Mouse (Mus musculus) midbrain, embryonic 11.5 days (tissue): ENCODE data around the gene Aldh3a1. TPM values are rescaled to one million over a fixed set of nuclear protein-coding genes. Genes with fewer than 3 reads are reported as not detected.
"Not testable (repeated sequence)": the region's sequence is repeated elsewhere in the genome, so short reads cannot be mapped to it uniquely, and the experiment has no call there.

Experiments
- ATAC-seq: fragments of 200-750 bp; cut with Nextera tagmentation; 2 replicates; pipeline ENCODE4 v1.8.0; 2017; ENCODE audit warnings: moderate TSS enrichment, moderate library complexity; ENCODE audit not compliant: low FRiP score
- DNase-seq: peaks from one replicate; pipeline ENCODE4 v3.0.0; 2015; ENCODE audit warnings: low spot score; ENCODE audit errors: missing footprints
- H3K27ac ChIP-seq: fragments of 300-500 bp; sonication (generic); 2 replicates; pipeline ENCODE4 v1.5.1; 2014; ENCODE audit warnings: low read depth, low read length
- H3K27me3 ChIP-seq: fragments of 300-500 bp; sonication (generic); 2 replicates; pipeline ENCODE4 v1.6.1; 2014; ENCODE audit warnings: mild to moderate bottlenecking, low read length, moderate library complexity, mixed read lengths; ENCODE audit not compliant: control insufficient read depth, insufficient read depth
- H3K36me3 ChIP-seq: fragments of 300-500 bp; sonication (generic); 2 replicates; pipeline ENCODE4 v1.6.1; 2014; ENCODE audit warnings: mild to moderate bottlenecking, low read length, moderate library complexity, mixed read lengths; ENCODE audit not compliant: control insufficient read depth, insufficient read depth
- H3K4me1 ChIP-seq: fragments of 300-500 bp; sonication (generic); 2 replicates; pipeline ENCODE4 v1.6.1; 2014; ENCODE audit warnings: low read length; ENCODE audit not compliant: control insufficient read depth, insufficient read depth
- H3K4me2 ChIP-seq: fragments of 300-500 bp; sonication (generic); 2 replicates; pipeline ENCODE4 v1.6.1; 2014; ENCODE audit warnings: mild to moderate bottlenecking, moderate library complexity
- H3K4me3 ChIP-seq: fragments of 300-500 bp; sonication (generic); 2 replicates; pipeline ENCODE4 v1.5.1; 2014; ENCODE audit warnings: low read depth, low read length
- H3K9ac ChIP-seq: fragments of 300-500 bp; sonication (generic); 2 replicates; pipeline ENCODE4 v1.6.1; 2014; ENCODE audit warnings: low read length
- H3K9me3 ChIP-seq: fragments of 300-500 bp; sonication (generic); 2 replicates; pipeline ENCODE4 v1.6.1; 2016; ENCODE audit warnings: low read length; ENCODE audit not compliant: control insufficient read depth
- WGBS: fragments of 180-500 bp; shearing (Covaris S2); extraction: QIAGEN DNeasy Blood & Tissue Kit; methylation state at CpG from one replicate; pipeline ENCODE4 v1.1.7; 2014; 5-methylcytosine and 5-hydroxymethylcytosine counted together
- polyA plus RNA-seq: library from polyadenylated mRNA; unstranded; fragments of >200 nt; fragmentation: Nextera tagmentation; extraction: Ambion mirVana; gene quantifications from 2 replicates; pipeline ENCODE4 v1.2.1, GENCODE M21; 2014

The Aldh3a1 gene
- polyA plus RNA-seq, 1 experiment from 2014 or later = not detected

DNA sequence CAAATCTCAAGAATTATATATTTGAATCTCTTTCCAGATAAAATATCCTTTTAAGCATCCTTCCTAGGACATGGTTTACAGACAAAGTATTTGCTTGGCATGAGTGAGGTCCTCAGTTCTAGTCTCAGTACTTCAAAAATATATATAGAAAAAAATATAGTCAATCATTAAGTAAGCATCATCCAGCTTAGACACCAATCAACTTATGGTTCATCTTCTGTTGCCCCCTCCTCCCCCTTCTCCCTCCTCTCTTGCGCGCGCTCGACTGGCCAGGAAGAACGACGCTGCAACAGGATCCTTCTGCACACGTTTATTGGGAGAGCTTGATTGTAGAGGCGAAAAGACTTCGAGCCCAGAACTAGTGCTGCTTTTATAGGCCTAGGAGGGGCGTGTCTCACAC is 15.2 kb upstream of the Aldh3a1 start:
- DNase-seq, H3K4me2 ChIP-seq, H3K9me3 ChIP-seq, H3K27ac ChIP-seq, ATAC-seq, H3K9ac ChIP-seq, H3K36me3 ChIP-seq, H3K4me3 ChIP-seq, H3K4me1 ChIP-seq, H3K27me3 ChIP-seq: not testable (repeated sequence)
- 96% methylated on average over 7 of the region's 10 CpGs for WGBS

DNA sequence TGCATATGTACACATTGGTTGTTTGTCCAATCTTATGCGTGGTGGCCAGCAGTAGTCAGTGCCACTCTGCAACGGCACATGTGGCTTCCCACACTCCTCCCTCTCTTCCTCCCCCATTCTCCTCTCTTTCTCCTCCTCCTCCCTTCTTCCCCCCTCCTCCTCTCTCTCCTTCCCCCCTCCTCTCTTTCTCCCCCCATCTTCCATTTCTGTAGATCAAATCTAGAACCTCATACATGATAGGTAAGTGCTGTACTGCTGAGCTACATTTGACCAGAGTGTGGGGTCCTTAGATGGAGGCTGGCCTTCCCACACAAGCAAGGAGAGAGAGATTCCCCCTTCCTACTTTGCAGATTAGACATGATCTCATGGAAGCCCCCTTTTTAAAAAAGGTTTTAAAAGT is 14.6 kb upstream of the Aldh3a1 start:
- Histone ChIP-seq H3K9me3 (no peaks in the 10 kb centered on the region), H3K36me3 (no peaks in the 10 kb centered on the region), H3K27ac (no peak overlapping the region), H3K4me3 (no peak overlapping the region), H3K27me3 (no peaks in the 10 kb centered on the region), H3K9ac (no peak overlapping the region), H3K4me2 (no peak overlapping the region), H3K4me1 (no peaks in the 10 kb centered on the region)
- DNase-seq (no peak), ATAC-seq (no peak)
- WGBS = 91% methylated on average over 2 of the region's 2 CpGs

GRCm38 (mm10) chr11:61193392-61193791 is 13.9 kb upstream of the Aldh3a1 start:
- Histone ChIP-seq H3K36me3 (no peaks in the 10 kb centered on the region), H3K4me2 (no peak overlapping the region), H3K9ac (no peak overlapping the region), H3K27ac (no peak overlapping the region), H3K9me3 (no peaks in the 10 kb centered on the region), H3K4me1 (no peaks in the 10 kb centered on the region), H3K4me3 (no peak overlapping the region), H3K27me3 (no peaks in the 10 kb centered on the region)
- 9% methylated on average over 9 of the region's 9 CpGs for WGBS
- DNase-seq (peak; percentile 97), ATAC-seq (no peak)

- no peaks in the 10 kb centered on the region for H3K9me3 ChIP-seq
- 87% methylated on average over 14 of the region's 14 CpGs for WGBS
- no peaks in the 10 kb centered on the region for H3K36me3 ChIP-seq
- ATAC-seq (no peak), DNase-seq (no peak)
- no peaks in the 10 kb centered on the region for H3K27me3 ChIP-seq
- no peak overlapping the region for H3K4me3 ChIP-seq
- H3K4me2 ChIP-seq = no peak overlapping the region
- no peaks in the 10 kb centered on the region for H3K4me1 ChIP-seq
- no peak overlapping the region for H3K9ac ChIP-seq
- H3K27ac ChIP-seq = no peak overlapping the region
Measured at GRCm38 (mm10) chr11:61196616-61197353, 10.6 kb upstream of the Aldh3a1 start.

- Histone ChIP-seq H3K4me3 (no peak overlapping the region), H3K4me1 (no peaks in the 10 kb centered on the region), H3K4me2 (no peak overlapping the region), H3K9me3 (no peaks in the 10 kb centered on the region), H3K27me3 (no peaks in the 10 kb centered on the region), H3K27ac (no peak overlapping the region), H3K36me3 (no peaks in the 10 kb centered on the region), H3K9ac (no peak overlapping the region)
- ATAC-seq (no peak), DNase-seq (no peak)
Measured at GRCm38 (mm10) chr11:61197935-61198334, 9.4 kb upstream of the Aldh3a1 start.

DNA sequence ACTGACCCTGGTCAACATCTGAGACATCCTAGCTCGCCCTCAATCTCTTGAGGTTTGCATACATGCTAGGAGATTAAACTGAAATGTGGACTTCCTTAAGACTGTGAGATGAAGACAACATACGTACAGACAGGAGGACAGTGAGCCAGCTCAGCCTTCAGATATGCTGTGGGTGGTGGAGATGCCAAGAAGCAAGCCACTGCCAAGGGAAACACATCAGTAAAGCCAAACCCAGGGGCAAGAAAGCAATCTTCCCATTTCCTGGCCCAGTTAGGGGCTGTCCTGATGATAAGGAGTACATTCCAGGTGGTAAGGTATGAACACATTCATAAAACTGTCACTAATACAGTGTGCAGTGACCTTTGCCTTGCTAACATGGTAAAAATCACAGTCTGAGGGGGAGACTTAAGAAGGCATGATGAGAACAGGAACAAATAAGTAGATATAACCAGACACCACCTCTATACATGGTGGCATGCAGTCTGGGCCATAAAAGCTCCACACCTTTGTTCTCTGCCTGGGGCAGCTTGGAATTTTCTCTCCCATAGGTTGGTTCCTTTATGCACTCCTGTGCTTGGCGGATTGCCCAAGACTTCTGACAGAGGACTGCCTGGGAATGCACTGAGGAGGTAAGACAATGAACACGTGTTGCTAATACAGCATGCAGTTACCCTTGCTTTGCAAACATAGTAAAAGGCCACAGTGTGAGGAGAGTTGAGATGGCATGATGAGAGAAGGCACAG is 7.5 kb upstream of the Aldh3a1 start:
- 82% methylated on average over 4 of the region's 4 CpGs for WGBS
- H3K27me3 ChIP-seq = no peaks in the 10 kb centered on the region
- no peak for ATAC-seq

GRCm38 (mm10) chr11:61202186-61202585 is 5.2 kb upstream of the Aldh3a1 start:
- 78% methylated on average over 6 of the region's 6 CpGs for WGBS
- H3K4me3 ChIP-seq = no peak overlapping the region
- no peaks in the 10 kb centered on the region for H3K36me3 ChIP-seq
- H3K4me1 ChIP-seq = no peaks in the 10 kb centered on the region
- no peak overlapping the region for H3K9ac ChIP-seq
- no peak overlapping the region for H3K4me2 ChIP-seq
- DNase-seq (no peak), ATAC-seq (no peak)
- H3K9me3 ChIP-seq = no peaks in the 10 kb centered on the region
- no peak overlapping the region for H3K27ac ChIP-seq
- no peaks in the 10 kb centered on the region for H3K27me3 ChIP-seq

More for the DNA sequence above, 7.5 kb upstream of the Aldh3a1 start:
- Histone ChIP-seq H3K9ac (no peak overlapping the region), H3K27ac (no peak overlapping the region), H3K4me2 (no peak overlapping the region), H3K9me3 (no peaks in the 10 kb centered on the region), H3K4me3 (no peak overlapping the region), H3K4me1 (no peaks in the 10 kb centered on the region), H3K36me3 (no peaks in the 10 kb centered on the region)
- DNase-seq = no peak

DNA sequence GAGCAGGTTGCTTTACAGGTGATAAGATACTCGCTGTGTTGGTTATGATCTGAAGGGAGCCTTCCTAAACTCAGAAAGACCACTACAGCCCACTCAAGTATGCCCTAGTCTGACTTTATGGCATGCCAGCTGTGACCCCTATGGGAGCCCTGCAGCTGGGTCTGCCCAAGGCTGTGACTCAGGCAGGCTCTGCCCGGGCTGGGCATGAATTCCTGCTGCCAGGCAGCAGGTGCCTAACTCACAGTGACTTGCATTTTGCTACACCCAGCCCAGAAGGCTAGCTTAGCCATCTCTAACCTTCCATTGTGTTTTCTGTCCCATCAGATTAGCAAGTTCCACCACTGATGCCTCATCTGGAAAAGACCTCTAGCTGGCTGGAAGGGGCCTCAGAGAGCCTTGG is 4.5 kb upstream of the Aldh3a1 start:
- H3K36me3 ChIP-seq = no peaks in the 10 kb centered on the region
- no peak overlapping the region for H3K9ac ChIP-seq
- WGBS = 84% methylated on average over 2 of the region's 2 CpGs
- no peak overlapping the region for H3K4me3 ChIP-seq
- no peaks in the 10 kb centered on the region for H3K9me3 ChIP-seq
- H3K4me1 ChIP-seq = no peaks in the 10 kb centered on the region
- no peak overlapping the region for H3K4me2 ChIP-seq
- no peak for DNase-seq
- H3K27me3 ChIP-seq = no peaks in the 10 kb centered on the region
- no peak overlapping the region for H3K27ac ChIP-seq
- ATAC-seq = no peak

- ATAC-seq (no peak), DNase-seq (no peak)
- H3K4me2 ChIP-seq = no peak overlapping the region
- no peaks in the 10 kb centered on the region for H3K9me3 ChIP-seq
- H3K4me3 ChIP-seq = no peak overlapping the region
- no peaks in the 10 kb centered on the region for H3K36me3 ChIP-seq
- H3K9ac ChIP-seq = no peak overlapping the region
- 93% methylated on average over 9 of the region's 10 CpGs for WGBS
- no peaks in the 10 kb centered on the region for H3K4me1 ChIP-seq
- no peaks in the 10 kb centered on the region for H3K27me3 ChIP-seq
- H3K27ac ChIP-seq = no peak overlapping the region
Measured at GRCm38 (mm10) chr11:61205167-61205950, 2.0 kb upstream of the Aldh3a1 start.
